Mouse (Mus musculus): ENCODE data around the gene Mfap2.

Gene Mfap2

DNA sequence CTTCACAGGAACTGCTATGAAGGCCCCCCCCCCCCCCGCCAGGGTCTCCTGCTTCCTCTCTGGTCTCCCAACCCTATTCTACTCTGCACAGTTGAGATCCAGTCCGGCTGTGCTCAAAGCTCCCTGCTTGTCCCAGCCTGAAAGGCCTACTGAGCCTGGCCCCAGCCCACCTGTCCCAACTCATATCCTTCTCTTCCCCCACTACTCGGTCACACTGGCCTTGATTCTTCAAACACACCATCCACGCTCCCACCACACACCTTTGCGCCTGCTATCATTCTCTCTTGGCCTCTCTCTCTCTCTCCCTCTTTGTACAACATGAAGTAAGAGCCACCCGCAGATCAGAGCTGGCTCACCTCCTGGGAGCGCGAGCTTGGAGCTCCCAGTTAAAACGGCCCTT is 48.6 kb downstream of the Mfap2 start:
- in situ Hi-C loops (cut with MboI; ENCODE audit: low pct_unique_long_range_greater_than_20kb in 1 of 2, low sequenced_read_pairs in 2 of 2, unreplicated experiment in 1 of 2), result no loop called here

DNA sequence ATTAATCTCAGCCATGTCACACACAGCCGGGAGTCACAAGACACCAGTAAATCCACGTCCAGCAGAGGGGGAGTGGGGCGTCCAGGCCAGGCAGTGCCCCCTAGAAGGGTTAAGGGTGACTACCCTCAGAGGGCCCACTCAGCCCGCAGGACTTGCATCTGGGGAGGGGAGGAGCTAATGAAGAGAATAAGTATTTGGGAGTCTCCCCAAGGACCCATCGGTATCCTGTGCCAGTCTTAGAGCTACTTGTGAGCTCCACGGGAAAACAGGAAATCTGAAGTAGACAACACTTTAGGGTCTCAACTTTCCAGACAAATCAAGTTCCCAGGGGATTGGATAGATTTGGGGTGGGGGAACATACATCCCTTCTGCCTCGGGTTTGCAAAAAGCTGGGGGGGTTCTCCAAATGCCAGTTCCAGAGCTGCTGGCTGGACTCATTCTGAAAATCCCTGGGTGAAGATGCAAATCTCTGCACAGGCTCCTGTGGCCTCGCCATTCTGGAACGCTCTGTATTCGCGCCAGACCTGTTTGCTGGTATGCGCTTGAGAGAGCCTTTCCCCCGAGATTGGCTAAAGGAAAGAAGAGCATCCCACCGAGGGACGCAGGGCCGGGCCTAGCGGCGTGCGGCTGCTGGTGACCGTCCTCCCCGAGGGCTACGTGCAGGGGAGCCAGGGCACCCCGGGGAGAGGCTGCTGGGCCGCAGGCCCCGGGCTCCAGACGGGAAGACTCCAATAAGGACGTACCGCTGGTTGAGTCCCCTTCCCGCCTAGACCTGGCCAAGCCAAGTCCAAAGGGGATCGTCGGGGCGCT is 49.6 kb downstream of the Mfap2 start:
- in situ Hi-C loops (cut with MboI; ENCODE audit: low pct_unique_long_range_greater_than_20kb in 1 of 2, low sequenced_read_pairs in 2 of 2, unreplicated experiment in 1 of 2), result no loop called here

DNA sequence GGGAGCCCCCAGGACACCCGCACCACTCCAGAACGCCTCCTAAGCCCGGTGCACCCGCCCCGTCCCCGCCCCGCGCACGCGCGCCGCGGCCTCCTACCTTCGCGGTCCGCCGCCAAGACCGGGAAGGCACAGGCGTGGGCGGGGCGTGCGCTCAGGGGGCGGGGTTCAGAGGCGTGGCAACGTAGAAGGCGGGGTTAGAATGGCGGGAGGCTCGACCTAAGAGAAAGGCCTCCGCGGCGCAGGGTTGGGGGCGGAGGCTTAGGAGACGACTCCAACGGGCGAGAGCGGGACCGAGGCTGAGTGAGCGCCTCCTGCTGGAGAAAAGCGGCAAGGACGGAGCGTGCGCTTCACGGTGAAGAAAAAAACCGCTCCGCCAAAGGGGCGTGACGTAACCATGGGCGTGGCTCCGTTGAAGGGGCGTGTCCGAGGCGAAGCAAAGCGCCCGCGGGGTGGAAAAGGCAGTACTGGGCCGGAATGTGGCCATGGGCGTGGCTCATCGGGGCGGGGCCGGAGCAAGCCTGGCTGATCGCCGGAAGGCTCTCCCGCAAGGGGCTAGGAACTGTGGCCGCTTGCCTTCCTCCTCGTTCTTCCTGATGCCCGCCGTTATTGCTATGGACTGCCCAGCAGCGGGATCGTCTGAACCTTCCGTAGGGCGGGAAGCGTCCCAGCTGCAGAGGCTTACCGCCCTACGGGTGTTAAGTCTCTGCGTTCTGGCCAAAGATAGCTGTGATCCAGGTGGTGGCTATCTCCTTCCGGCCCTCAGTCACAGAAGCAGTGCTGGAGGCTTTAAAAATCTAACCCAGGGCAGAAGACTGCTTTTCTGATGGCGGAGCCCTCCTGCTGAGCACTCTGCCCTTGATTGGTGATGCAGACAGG is 50.4 kb downstream of the Mfap2 start, which contains the start of gene Crocc:
TSS of gene Crocc (minus strand) at position 125 of the 876 bp plus-strand sequence.
- in situ Hi-C loops (cut with MboI; ENCODE audit: low pct_unique_long_range_greater_than_20kb in 1 of 2, low sequenced_read_pairs in 2 of 2, unreplicated experiment in 1 of 2), result no loop called here

DNA sequence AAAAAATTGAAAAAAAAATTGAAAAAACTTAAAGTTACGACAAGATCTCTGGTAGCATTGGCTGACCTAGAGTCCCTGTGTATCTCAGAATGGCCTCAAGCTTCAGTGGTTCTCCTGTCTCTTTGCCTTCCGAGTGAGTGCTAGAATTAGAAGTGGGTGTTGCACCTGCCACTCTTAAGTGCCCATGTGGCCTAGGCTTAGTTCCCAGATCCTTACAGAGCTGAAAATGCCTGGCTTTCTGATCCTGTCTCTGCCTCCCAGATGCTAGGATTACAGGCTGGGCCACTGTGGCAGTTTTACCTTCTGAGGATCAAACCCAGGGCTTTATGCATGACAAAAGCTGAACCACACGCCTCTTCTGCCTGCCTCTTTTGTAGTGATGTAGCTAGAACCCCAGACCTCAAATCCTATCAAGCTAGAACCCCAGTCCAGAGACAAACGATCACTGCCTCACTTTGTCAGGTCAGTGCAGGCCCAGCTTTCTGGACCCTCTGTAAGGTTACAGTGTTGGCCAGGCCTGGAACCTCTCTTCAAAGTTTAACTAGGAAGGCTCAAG is 54.0 kb downstream of the Mfap2 start:
- in situ Hi-C loops (cut with MboI; ENCODE audit: low pct_unique_long_range_greater_than_20kb in 1 of 2, low sequenced_read_pairs in 2 of 2, unreplicated experiment in 1 of 2), result no loop called here

DNA sequence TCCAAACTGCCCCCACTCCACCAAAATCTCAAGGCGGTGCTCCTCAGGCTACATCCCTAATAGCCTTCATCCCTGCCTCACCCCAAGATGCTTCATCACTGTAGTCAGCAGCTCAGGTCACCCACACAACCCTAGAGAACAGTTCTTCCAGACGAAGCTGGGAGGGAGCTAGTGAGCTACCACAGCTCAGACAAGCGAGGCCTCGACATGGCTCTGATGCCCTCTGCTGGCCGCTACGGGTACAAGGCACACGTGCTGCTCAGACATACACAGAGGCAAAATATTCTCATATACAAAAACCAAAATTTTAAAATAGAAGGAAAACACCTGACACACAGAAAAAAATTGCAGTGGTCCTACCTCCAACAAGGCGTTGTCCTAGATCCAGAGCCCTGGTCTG is 54.9 kb downstream of the Mfap2 start:
- in situ Hi-C loops (cut with MboI; ENCODE audit: low pct_unique_long_range_greater_than_20kb in 1 of 2, low sequenced_read_pairs in 2 of 2, unreplicated experiment in 1 of 2), result no loop called here

Data from mouse embryonic stem cell (cell line).